Mouse (Mus musculus): ENCODE results near the gene Nlrp9b. TPM values are rescaled to one million over a fixed set of nuclear protein-coding genes. Genes with fewer than 3 reads are reported as not detected.

Nlrp9b gene
- polyA plus RNA-seq, 1 experiment from 2014 or later, result not detected

- Histone ChIP-seq H3K27me3 (ENCODE audit: insufficient read depth, low read length) (no peaks in the 10 kb centered on the region), H3K9ac (replicated peaks) (no peak within 1 kb of the TSS), H3K27ac (ENCODE audit: low read depth) (no peak within 1 kb of the TSS), H3K4me3 (ENCODE audit: low read depth, low read length) (no peak within 1 kb of the TSS), H3K4me1 (ENCODE audit: insufficient read depth) (no peaks in the 10 kb centered on the region), H3K36me3 (replicated peaks; ENCODE audit: insufficient read depth, low read length) (no peaks in the 10 kb centered on the region), H3K4me2 (ENCODE audit: low read depth, low read length) (no peak within 1 kb of the TSS), H3K9me3 (ENCODE audit: low read length) (no peaks in the 10 kb centered on the region)
- peak; percentile 55; the same call in 1 of the 2 replicates for ATAC-seq
- TF ChIP-seq EP300 (IDR thresholded peaks at IDR 0.05; ENCODE audit: low read depth) (no peak), CTCF (IDR thresholded peaks at IDR 0.05; ENCODE audit: low read depth) (no peak)
- DNase-seq, result no peak
- 54% methylated on average over 9 of the region's 9 CpGs for WGBS (ENCODE audit: insufficient replicate concordance)
Measured at GRCm38 (mm10) chr7:19950589-19950988, 40.7 kb upstream of the Nlrp9b start, which contains the start of gene Igsf23. Gene Igsf23 (minus strand): TSS chr7:19950756.

DNA sequence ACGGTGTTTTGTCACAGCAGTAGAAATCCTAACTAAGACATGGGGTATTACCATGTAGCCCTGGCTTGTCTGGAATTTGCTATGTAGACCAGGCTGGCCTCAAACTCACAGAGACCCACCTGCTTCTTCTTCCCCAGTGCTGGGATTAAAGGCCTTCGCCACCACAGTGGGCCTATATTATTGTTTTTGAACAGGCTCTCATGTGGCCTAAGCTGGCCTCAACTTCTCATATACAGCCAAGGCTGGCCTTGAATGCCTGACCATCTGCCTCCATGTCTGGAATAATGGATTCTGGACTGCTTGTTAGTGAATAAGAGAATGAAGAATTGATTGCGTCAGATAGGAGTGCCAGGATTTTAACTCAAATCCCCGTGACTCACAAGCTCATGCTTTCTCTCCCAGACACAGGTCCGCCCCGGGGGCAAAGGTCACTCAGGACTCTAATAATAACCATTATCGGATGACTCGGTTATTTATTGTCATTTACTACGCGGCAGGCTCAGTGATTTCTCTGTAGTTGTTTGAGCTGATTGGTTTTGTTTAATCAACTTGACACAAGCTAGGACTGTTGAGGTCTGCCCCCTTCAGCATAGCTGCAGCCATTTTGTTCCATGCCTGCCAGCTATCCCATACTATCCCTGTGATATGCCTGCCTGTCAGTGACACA lies 38.8 kb upstream of the Nlrp9b start:
- H3K4me3 ChIP-seq (ENCODE audit: low read depth, low read length), result no peak overlapping the region
- H3K4me2 ChIP-seq (ENCODE audit: low read depth, low read length), result no peak overlapping the region
- no peaks in the 10 kb centered on the region for H3K36me3 ChIP-seq (replicated peaks; ENCODE audit: insufficient read depth, low read length)
- H3K9ac ChIP-seq (replicated peaks), result no peak overlapping the region
- 65% methylated on average over 10 of the region's 10 CpGs for WGBS (ENCODE audit: insufficient replicate concordance)
- peak; percentile 70 for ATAC-seq
- no peaks in the 10 kb centered on the region for H3K4me1 ChIP-seq (ENCODE audit: insufficient read depth)
- H3K27ac ChIP-seq (ENCODE audit: low read depth), result no peak overlapping the region
- no peaks in the 10 kb centered on the region for H3K9me3 ChIP-seq (ENCODE audit: low read length)
- H3K27me3 ChIP-seq (ENCODE audit: insufficient read depth, low read length), result no peaks in the 10 kb centered on the region
- peak; percentile 42 for DNase-seq
- TF ChIP-seq EP300 (IDR thresholded peaks at IDR 0.05; ENCODE audit: low read depth), result no peak
- no peak for TF ChIP-seq CTCF (IDR thresholded peaks at IDR 0.05; ENCODE audit: low read depth)

DNA sequence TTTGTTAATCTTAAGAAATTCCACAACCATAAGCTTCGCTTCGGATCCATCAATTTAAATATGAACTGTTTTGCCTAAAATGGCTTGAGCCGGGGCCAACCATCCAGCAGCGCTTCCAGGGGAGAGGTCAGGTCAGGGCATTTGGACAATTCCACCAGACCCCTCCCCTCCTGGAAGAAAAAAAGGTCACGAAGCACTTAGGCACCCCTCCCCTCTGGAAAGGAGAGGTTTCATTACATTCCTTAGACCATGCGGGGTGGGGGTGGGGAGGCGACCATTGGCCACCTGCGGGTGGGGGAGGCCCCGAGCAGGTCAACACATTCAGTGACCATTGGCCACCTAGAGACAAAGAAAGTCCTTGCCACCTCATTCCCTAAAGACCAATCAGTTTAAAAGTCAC lies 38.2 kb upstream of the Nlrp9b start:
- no peak for DNase-seq
- Histone ChIP-seq H3K4me1 (ENCODE audit: insufficient read depth) (no peaks in the 10 kb centered on the region), H3K4me2 (ENCODE audit: low read depth, low read length) (no peak overlapping the region), H3K36me3 (replicated peaks; ENCODE audit: insufficient read depth, low read length) (no peaks in the 10 kb centered on the region), H3K9me3 (ENCODE audit: low read length) (no peaks in the 10 kb centered on the region), H3K4me3 (ENCODE audit: low read depth, low read length) (no peak overlapping the region), H3K27ac (ENCODE audit: low read depth) (no peak overlapping the region), H3K27me3 (ENCODE audit: insufficient read depth, low read length) (no peaks in the 10 kb centered on the region), H3K9ac (replicated peaks) (no peak overlapping the region)
- 69% methylated on average over 9 of the region's 9 CpGs for WGBS (ENCODE audit: insufficient replicate concordance)
- no peak for ATAC-seq
- TF ChIP-seq CTCF (IDR thresholded peaks at IDR 0.05; ENCODE audit: low read depth), result no peak
- TF ChIP-seq EP300 (IDR thresholded peaks at IDR 0.05; ENCODE audit: low read depth), result no peak

DNA sequence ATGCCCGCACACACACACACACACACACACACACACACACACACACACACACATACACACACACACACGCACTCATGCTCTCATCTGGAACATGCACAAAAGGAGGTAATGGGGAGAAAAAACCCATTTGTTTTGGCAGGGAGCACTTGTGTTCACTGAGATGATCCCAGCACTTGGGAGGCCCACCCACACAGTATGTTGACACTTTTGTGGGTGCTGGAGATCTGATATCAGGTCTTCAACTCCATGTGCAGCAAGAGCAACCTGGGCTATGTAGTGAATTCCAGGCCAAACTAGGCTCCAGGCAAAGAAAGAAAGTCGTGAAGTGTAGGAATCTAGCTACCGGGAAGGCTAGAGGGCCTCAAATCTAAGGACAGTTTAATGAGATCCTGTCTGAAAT lies 35.4 kb upstream of the Nlrp9b start:
- H3K9me3 ChIP-seq (ENCODE audit: low read length), result no peaks in the 10 kb centered on the region

GRCm38 (mm10) chr7:19956341-19956781 lies 34.9 kb upstream of the Nlrp9b start:
- ATAC-seq (peak; percentile 80), DNase-seq (peak; percentile 87)
- Histone ChIP-seq H3K4me2 (ENCODE audit: low read depth, low read length) (no peak overlapping the region), H3K36me3 (replicated peaks; ENCODE audit: insufficient read depth, low read length) (no peaks in the 10 kb centered on the region), H3K27me3 (ENCODE audit: insufficient read depth, low read length) (no peaks in the 10 kb centered on the region), H3K4me3 (ENCODE audit: low read depth, low read length) (no peak overlapping the region), H3K9me3 (ENCODE audit: low read length) (no peaks in the 10 kb centered on the region), H3K27ac (ENCODE audit: low read depth) (no peak overlapping the region), H3K4me1 (ENCODE audit: insufficient read depth) (no peaks in the 10 kb centered on the region), H3K9ac (replicated peaks) (no peak overlapping the region)
- WGBS (ENCODE audit: insufficient replicate concordance), result 2% methylated on average over 7 of the region's 7 CpGs
- TF ChIP-seq CTCF (IDR thresholded peaks at IDR 0.05; ENCODE audit: low read depth) (peak; percentile 90), EP300 (IDR thresholded peaks at IDR 0.05; ENCODE audit: low read depth) (no peak)

More for the DNA sequence above, 35.4 kb upstream of the Nlrp9b start:
- TF ChIP-seq CTCF (IDR thresholded peaks at IDR 0.05; ENCODE audit: low read depth), result no peak
- TF ChIP-seq EP300 (IDR thresholded peaks at IDR 0.05; ENCODE audit: low read depth), result no peak
- Histone ChIP-seq H3K27ac (ENCODE audit: low read depth) (no peak overlapping the region), H3K4me3 (ENCODE audit: low read depth, low read length) (no peak overlapping the region), H3K9ac (replicated peaks) (no peak overlapping the region), H3K4me2 (ENCODE audit: low read depth, low read length) (no peak overlapping the region), H3K27me3 (ENCODE audit: insufficient read depth, low read length) (no peaks in the 10 kb centered on the region), H3K36me3 (replicated peaks; ENCODE audit: insufficient read depth, low read length) (no peaks in the 10 kb centered on the region), H3K4me1 (ENCODE audit: insufficient read depth) (no peaks in the 10 kb centered on the region)
- DNase-seq (no peak), ATAC-seq (0 out of 2 replicates have a peak, but pooled peaks have one; percentile 1)
- 72% methylated on average over 4 of the region's 4 CpGs for WGBS (ENCODE audit: insufficient replicate concordance)

GRCm38 (mm10) chr7:19962423-19962822 lies 28.8 kb upstream of the Nlrp9b start:
- Histone ChIP-seq H3K4me3 (ENCODE audit: low read depth, low read length) (no peak overlapping the region), H3K27ac (ENCODE audit: low read depth) (no peak overlapping the region), H3K27me3 (ENCODE audit: insufficient read depth, low read length) (no peaks in the 10 kb centered on the region), H3K4me2 (ENCODE audit: low read depth, low read length) (no peak overlapping the region), H3K4me1 (ENCODE audit: insufficient read depth) (no peaks in the 10 kb centered on the region), H3K9me3 (ENCODE audit: low read length) (no peaks in the 10 kb centered on the region), H3K9ac (replicated peaks) (no peak overlapping the region), H3K36me3 (replicated peaks; ENCODE audit: insufficient read depth, low read length) (no peaks in the 10 kb centered on the region)
- TF ChIP-seq EP300 (IDR thresholded peaks at IDR 0.05; ENCODE audit: low read depth) (no peak), CTCF (IDR thresholded peaks at IDR 0.05; ENCODE audit: low read depth) (no peak)
- 33% methylated on average over 1 of the region's 1 CpGs for WGBS (ENCODE audit: insufficient replicate concordance)
- ATAC-seq (no peak), DNase-seq (no peak)

All from liver, postnatal 0 days (tissue).